Mouse (Mus musculus) ES-Bruce4 (cell line): Measurements from ENCODE around the gene Map3k12. TPM values are rescaled to one million over a fixed set of nuclear protein-coding genes. Genes with fewer than 3 reads are reported as not detected.
A peak's percentile ranks its signal among the peaks of the same experiment; 100 is the strongest.

ENCODE experiments used
- H3K27ac ChIP-seq: 2 replicates; pipeline ENCODE4 v1.5.1; 2012; ENCODE audit warnings: low read length, inconsistent platforms; ENCODE audit not compliant: insufficient read depth
- H3K27me3 ChIP-seq: 2 replicates; pipeline ENCODE4 v1.6.1; 2012; ENCODE audit warnings: mild to moderate bottlenecking, low read length, inconsistent platforms; ENCODE audit not compliant: control insufficient read depth, poor library complexity, insufficient read depth, severe bottlenecking
- H3K36me3 ChIP-seq: 2 replicates; pipeline ENCODE4 v1.6.1; 2012; ENCODE audit warnings: inconsistent platforms, mild to moderate bottlenecking, low read length, moderate library complexity; ENCODE audit not compliant: control insufficient read depth, poor library complexity, insufficient read depth, severe bottlenecking
- H3K4me1 ChIP-seq: one replicate; pipeline ENCODE4 v1.8.1; 2011; ENCODE audit warnings: low read length; ENCODE audit not compliant: control insufficient read depth, insufficient read depth
- H3K4me3 ChIP-seq: 2 replicates; pipeline ENCODE4 v1.5.1; 2011; ENCODE audit warnings: low read depth, mild to moderate bottlenecking, low read length
- H3K9ac ChIP-seq: 2 replicates; pipeline ENCODE4 v1.6.1; 2012; ENCODE audit warnings: low read depth, mild to moderate bottlenecking, inconsistent platforms; ENCODE audit not compliant: poor library complexity, severe bottlenecking
- H3K9me3 ChIP-seq: replicated peaks from 2 replicates; pipeline ENCODE4 v1.6.1; 2012; ENCODE audit warnings: mild to moderate bottlenecking, low read length, inconsistent platforms; ENCODE audit not compliant: control insufficient read depth, poor library complexity, insufficient read depth, severe bottlenecking
- CTCF ChIP-seq: IDR thresholded peaks from one replicate; pipeline ENCODE4 v1.8.1; 2011; ENCODE audit warnings: low read depth, low read length
- EP300 ChIP-seq: IDR thresholded peaks from 2 replicates; pipeline ENCODE4 v1.6.1; 2011; ENCODE audit warnings: low read depth, low read length; ENCODE audit not compliant: insufficient read depth
- POLR2A ChIP-seq: IDR thresholded peaks from one replicate; pipeline ENCODE4 v1.8.1; 2011; ENCODE audit warnings: low read length; ENCODE audit not compliant: insufficient read depth
- polyA plus RNA-seq: library from polyadenylated mRNA; stranded (reverse); fragments of >200 nt; gene quantifications from 2 replicates; pipeline ENCODE4 v1.2.4, GENCODE M21; 2011; ENCODE audit warnings: low read depth; ENCODE audit not compliant: missing spikeins, insufficient read depth, insufficient read length

Map3k12 gene
- polyA plus RNA-seq, 1 experiment, result 11.1 TPM

DNA sequence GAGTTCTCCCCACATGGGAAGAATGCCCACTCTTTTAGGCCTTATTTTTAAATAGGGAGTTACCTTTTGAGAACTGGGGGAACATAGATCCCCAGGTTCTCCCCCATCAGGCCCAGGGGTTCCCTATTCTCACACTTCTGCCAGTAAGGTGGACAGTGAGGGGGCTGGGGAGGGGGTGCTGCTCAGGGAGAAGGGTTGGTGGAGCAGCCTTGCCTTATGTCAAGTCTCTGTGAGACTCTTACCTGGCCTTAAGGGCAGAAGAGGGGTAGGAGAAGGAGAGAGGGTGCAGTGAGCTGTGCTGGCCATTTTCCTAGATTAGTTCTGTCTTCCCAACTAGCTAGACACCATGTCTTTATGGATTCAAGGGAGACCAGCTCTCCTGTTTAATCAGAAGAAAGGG, 4.4 kb downstream of the Map3k12 start:
- Histone ChIP-seq H3K36me3 (no peaks in the 10 kb centered on the region; the same call in 1 of the 2 replicates), H3K4me1 (peaks cover 7% of the 10 kb centered on the region), H3K9me3 (no peaks in the 10 kb centered on the region), H3K4me3 (no peak overlapping the region), H3K27ac (no peak overlapping the region), H3K27me3 (no peaks in the 10 kb centered on the region), H3K9ac (no peak overlapping the region)
- TF ChIP-seq CTCF (no peak), POLR2A (no peak), EP300 (no peak)

DNA sequence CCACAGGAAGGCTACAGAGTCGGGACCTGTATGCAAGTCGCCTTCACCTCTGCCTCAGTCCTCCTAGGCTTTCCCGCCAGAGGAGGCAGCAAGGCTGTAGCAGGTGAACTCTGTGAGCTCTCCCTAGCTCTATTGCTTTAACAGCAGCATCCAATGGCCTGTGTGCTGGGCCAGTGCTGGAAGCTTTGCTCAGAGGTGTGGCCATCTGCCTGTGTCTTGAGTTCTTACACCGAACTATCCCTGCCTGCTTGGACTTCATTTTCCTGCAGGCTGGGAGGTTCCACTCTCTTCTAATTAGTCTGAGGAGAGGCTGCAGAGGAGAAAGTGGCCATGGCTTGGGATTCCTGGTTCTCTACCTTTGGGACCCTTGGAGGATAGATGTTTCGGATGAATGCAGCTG, 4.9 kb downstream of the Map3k12 start:
- Histone ChIP-seq H3K36me3 (no peaks in the 10 kb centered on the region; the same call in 1 of the 2 replicates), H3K4me3 (no peak overlapping the region), H3K27me3 (no peaks in the 10 kb centered on the region), H3K9ac (no peak overlapping the region), H3K27ac (no peak overlapping the region), H3K4me1 (peaks cover 7% of the 10 kb centered on the region), H3K9me3 (no peaks in the 10 kb centered on the region)
- no peak for TF ChIP-seq CTCF
- TF ChIP-seq POLR2A, result no peak
- TF ChIP-seq EP300, result no peak

DNA sequence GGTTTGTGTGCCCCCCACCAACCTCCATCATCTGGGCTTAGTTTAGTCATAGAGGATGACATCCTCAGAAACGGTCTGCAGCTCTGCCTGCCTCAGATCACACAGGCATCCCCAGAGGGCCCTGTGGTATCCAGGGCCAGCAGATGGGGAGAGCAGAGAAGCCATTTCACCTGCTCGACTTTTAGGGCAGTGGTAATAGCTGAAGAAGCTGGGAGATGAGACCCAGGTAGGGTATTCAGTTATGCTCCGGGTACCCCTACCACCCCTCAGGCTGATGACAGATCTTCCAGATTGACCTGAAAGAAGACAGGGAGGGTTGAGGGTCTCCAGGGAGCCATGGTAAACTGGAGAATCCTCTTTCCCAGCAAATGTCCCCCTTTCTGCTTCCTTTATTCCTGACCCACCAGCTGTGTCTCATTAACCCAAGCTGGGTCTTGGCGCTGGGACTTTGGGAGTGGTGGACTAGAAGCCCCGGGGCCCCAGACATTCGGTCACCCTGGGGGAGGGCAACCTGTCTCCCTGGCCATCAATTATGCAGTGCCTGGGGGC, 5.5 kb downstream of the Map3k12 start:
- H3K36me3 ChIP-seq, result no peaks in the 10 kb centered on the region; the same call in 1 of the 2 replicates
- H3K27ac ChIP-seq, result 0 out of 2 replicates have a peak overlapping the region, but pooled peaks have one; percentile 12
- no peaks in the 10 kb centered on the region for H3K9me3 ChIP-seq
- no peak overlapping the region for H3K4me3 ChIP-seq
- H3K27me3 ChIP-seq, result no peaks in the 10 kb centered on the region
- no peak overlapping the region for H3K9ac ChIP-seq
- TF ChIP-seq EP300 (no peak), POLR2A (no peak), CTCF (no peak)
- peaks cover 7% of the 10 kb centered on the region for H3K4me1 ChIP-seq

DNA sequence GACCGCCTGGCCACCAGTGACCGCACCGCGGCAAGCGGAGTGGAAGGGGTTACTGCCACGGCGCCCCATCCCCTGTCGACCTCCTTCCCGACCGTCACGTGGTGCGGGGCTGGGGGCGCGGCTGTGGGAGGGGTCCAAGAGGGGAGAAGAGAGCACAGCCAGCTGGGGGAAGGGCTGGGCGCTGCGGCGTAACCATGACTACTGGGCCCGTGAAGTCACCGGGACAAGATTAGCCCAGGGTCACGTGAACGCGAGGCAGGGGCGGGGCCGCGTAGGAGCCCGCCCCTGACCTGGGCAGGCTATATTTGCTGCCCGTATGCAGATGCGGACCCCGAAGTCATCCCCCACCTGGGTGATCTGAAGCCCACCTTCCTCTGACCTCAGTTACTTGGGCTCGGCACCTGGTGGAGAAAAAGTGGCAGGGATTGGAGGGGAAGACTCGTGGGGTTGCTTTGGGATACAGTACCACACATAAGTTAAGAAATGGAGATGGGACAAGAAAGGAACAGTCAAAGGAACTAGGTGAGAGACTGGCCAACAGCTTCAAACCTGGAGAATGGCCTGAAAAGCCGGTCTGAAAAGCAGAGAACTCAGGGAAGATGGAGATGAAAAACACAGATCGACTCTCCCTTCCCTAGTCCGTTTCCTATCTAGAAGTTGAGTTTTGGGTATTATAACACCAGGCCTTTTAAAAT, 6.1 kb downstream of the Map3k12 start:
- no peaks in the 10 kb centered on the region for H3K9me3 ChIP-seq
- H3K4me1 ChIP-seq, result peaks cover 6% of the 10 kb centered on the region
- no peaks in the 10 kb centered on the region; the same call in 1 of the 2 replicates for H3K36me3 ChIP-seq
- peak overlapping the region; percentile 76 for H3K4me3 ChIP-seq
- no peaks in the 10 kb centered on the region for H3K27me3 ChIP-seq
- peak overlapping the region; percentile 12; the same call in 1 of the 2 replicates for H3K27ac ChIP-seq
- no peak; the same call in 1 of the 2 replicates for TF ChIP-seq EP300
- TF ChIP-seq POLR2A, result peak; percentile 43
- TF ChIP-seq CTCF, result no peak
- H3K9ac ChIP-seq, result peak overlapping the region; percentile 50

DNA sequence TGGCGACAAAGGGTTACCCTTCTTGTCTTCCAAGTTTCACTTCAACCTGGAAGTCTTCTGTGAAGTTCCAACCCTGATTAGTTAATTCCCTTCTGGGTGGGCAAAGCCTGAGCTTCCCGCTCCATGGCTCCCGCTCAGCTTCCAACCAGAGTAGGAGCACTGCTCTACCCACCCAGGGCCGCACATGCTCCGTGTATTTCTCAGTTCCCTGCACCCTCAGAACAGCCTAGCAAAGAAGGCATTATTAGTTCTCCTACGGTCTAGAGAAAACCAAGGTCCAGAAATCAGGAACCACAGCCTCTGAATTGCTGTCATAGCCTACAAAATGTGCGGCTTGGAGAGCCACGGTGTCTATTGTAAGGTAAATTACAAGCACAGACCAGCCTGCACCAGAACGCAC, 6.8 kb downstream of the Map3k12 start:
- Histone ChIP-seq H3K27me3 (no peaks in the 10 kb centered on the region), H3K9ac (peak overlapping the region; percentile 50), H3K9me3 (no peaks in the 10 kb centered on the region), H3K27ac (0 out of 2 replicates have a peak overlapping the region, but pooled peaks have one; percentile 31), H3K4me1 (peaks cover 5% of the 10 kb centered on the region), H3K4me3 (peak overlapping the region; percentile 76), H3K36me3 (no peaks in the 10 kb centered on the region; the same call in 1 of the 2 replicates)
- TF ChIP-seq POLR2A (no peak), EP300 (no peak), CTCF (no peak)

DNA sequence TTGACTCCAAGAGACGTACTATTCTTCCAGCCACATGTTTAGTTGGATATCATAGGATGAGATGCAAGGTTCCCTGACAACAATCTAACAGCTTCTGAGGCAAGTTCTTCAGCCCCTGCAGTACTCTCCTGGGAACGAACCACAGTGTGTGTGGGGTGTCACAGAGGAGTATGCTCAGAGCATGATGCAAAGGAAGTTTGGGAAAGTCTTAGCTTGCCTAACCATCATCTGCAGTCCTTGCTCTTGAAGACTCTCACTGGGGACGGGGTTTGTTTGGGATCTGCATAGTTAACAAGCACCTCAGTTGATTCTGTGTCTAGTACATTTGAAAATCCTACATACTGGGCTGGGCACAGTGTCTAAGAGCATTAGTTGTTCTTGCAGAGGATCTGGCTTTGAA, 8.5 kb downstream of the Map3k12 start:
- TF ChIP-seq CTCF, result no peak
- TF ChIP-seq POLR2A, result no peak
- no peak for TF ChIP-seq EP300
- no peak overlapping the region for H3K27ac ChIP-seq
- no peaks in the 10 kb centered on the region for H3K9me3 ChIP-seq
- no peak overlapping the region for H3K4me3 ChIP-seq
- peaks cover 12% of the 10 kb centered on the region for H3K36me3 ChIP-seq
- H3K4me1 ChIP-seq, result peaks cover 6% of the 10 kb centered on the region
- H3K9ac ChIP-seq, result no peak overlapping the region
- no peaks in the 10 kb centered on the region for H3K27me3 ChIP-seq
